Mouse (Mus musculus) gastrocnemius, postnatal 25 days (tissue): Measurements from ENCODE around the gene Ntn4. TPM values are rescaled to one million over a fixed set of nuclear protein-coding genes. Genes with fewer than 3 reads are reported as not detected.
A peak's percentile ranks its signal among the peaks of the same experiment; 100 is the strongest.

Source experiments
- DNase-seq: peaks from one replicate; pipeline ENCODE4 v3.0.0; 2022
- long read RNA-seq, 2 experiments: library from polyadenylated mRNA; stranded (forward); transcript quantifications; one replicate each; pipeline ENCODE4 v2.0.0; 2021
- total RNA-seq, 2 experiments: library from RNA; stranded (reverse); gene quantifications; 1 replicate in 1 of 2; 2 replicates in 1 of 2; pipeline ENCODE4 v1.2.3; 2021

Ntn4 gene
- 1 to 10 TPM; 8.1 to 8.9 TPM for total RNA-seq
- long read RNA-seq, experiment 1, partial matches to known transcripts: 0 of 7 reads
- long read RNA-seq, experiment 1, other reads (novel, unspliced or antisense): 3 of 7 reads
- long read RNA-seq, experiment 2, transcript Ntn4-201 (10 exons, 3,646 nt): major isoform, 13 of 14 reads
- long read RNA-seq, experiment 2, partial matches to known transcripts: 1 of 14 reads
- long read RNA-seq, experiment 2, other reads (novel, unspliced or antisense): 0 of 14 reads

DNA sequence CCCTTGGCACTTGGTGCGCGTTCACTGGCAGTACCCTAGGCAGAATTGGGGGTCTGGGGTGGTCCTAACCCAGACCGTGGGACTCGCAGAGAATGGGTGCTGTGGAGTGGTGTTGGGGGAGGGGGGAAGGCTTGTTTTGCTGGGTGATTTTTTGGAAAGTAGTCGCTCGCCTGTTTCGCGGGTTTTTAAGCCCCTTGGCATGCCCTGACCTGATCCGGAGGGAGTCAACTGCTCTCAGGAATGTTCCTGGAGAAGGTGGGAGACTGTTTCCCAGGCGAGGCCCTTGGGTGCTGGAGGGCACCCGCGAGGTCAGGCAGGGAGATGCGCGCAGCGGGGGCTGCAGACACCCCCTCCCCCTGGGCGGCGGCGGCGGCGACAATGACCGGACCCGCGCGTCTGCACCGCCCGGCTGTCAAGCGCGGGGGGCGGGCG lies at the start of gene Ntn4:
Ntn4 (plus strand) TSS at position 161 of the 432 bp plus-strand sequence.
- DNase-seq: no peak

DNA sequence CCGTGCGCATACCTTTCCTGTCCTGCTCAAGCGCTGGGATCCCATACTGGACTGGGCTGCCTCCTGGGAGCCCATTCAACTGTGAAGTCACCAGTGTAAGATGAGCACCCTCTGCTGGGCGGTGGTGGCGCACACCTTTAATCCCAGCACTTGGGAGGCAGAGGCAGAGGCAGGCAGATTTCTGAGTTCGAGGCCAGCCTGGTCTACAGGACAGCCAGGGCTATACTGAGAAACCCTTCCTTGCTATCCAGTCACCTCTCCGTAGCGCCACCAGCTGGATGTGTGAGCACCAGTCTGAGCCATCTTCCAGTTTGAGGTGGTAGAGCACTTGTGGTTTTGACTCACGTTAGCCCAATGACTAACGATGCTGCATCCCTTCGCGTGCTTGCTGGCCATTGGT lies 48.0 kb upstream of the Ntn4 start:
- DNase-seq: no peak

DNA sequence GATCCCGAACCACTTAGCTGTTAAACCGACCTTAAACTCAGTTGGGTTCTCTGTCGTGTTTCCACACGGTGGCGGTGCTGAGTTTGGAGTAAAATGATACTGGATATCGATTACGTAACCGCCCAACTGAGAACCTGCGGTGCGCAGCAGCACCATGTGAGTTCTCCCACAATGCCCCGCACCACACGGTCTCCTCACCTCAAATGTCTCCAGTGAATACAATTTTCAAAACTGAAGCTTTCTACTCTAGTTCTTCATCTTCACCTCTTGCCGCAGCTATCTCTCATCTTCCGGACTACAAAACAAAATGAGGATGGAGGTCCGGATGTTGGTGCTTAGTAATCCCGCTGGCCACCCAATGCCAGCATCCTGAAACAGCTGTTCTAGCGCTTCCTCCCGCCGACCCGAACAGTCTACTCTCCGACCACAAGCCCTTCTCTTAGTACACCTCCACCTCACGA lies 46.4 kb upstream of the Ntn4 start:
- peak; percentile 68 for DNase-seq

- no peak for DNase-seq
These were observed 44.6 kb upstream of the Ntn4 start for GRCm38 (mm10) chr10:93595831-93596230.

DNA sequence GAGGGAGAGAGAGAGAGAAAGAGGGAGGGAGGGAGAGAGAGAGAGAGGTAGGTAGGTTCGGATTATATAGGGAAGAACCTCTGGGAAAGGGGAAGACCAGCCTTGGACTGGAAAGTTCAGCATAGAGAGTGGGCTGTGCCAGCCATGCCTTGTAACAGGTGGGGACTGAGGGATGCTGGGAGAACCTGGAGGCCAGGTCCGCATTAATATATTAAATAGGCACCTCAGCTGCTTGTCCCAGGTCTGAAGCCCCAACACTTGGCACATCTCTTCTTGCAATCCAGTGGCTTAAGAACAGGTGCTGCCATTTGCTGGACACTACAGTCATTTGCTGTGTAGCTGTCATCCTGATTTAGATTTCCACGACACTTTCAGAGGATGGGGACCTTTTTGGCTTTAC lies 43.8 kb upstream of the Ntn4 start:
- DNase-seq: no peak

DNA sequence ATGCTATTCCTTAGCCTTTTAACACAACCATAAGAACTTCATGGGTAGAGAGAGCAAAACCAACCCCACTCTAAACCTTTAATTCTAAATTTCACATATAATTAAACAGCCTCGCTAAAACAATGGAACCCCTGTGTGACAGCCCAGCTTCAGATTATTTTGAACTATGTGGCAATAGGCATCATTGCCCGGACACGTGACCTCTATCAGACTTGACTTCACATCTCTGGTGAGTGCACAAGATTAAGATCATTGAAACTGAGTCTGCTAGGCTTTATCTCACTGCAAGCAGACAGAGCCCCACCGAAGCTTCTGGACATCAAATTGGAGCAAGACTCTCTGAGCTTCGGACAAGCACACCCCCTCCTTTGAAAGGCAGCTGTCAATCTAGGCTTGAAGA lies 38.2 kb upstream of the Ntn4 start:
- no peak for DNase-seq

DNA sequence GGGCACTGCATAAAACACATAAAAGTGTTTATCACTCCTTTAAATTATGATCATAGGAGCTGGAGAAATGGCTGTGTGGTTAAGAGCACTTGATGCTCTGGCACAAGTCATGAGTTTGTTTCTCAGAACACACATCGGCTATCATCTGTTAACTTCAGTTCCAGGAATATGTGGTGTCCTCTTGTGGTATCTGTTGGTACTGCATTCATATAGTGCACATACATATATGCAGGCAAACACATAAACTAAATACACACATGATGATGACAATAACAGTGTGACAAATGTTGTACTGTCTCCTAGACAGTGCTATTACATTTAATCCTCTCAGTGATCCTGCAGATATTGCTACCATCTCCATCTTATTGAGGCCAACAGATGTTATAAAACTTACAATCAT lies 37.2 kb upstream of the Ntn4 start:
- DNase-seq: no peak

GRCm38 (mm10) chr10:93606326-93606725 lies 34.2 kb upstream of the Ntn4 start:
- DNase-seq: no peak

DNA sequence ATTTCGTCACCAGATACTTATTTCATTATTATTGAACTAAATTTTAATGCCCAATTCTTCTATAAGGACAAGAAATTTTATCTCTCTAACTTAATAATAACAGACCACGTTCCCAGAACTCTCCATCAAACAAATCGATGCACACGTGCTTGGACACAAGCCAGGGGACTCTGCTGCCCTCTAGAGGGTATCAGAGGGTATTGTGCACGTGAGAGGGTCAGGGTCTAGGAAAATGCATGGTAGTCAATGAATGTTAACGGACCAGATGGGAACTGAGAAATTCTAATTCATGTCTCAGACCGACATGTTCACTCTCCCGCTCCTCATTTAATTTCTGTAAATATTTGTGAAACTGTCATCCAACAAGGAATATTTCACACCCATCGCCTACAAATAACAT lies 32.4 kb upstream of the Ntn4 start:
- DNase-seq: no peak

DNA sequence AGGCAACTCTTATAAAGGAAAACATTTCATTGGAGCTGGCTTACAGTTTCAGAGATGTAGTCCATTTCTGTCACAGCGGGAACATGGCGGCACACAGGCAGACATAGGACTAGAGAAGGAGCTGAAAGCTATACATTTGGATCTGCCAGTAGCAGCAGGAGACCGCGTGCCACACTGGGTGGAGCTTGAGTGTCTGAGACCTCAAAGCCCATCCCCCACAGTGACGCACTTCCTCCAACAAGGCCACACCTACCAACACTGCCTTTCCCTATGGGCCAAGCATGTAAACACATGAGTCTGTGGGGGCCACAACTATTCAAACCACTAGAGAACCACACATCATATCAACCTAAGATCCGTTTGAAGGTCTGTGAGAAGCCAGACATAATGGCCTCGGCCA lies 31.2 kb upstream of the Ntn4 start:
- DNase-seq: no peak

DNA sequence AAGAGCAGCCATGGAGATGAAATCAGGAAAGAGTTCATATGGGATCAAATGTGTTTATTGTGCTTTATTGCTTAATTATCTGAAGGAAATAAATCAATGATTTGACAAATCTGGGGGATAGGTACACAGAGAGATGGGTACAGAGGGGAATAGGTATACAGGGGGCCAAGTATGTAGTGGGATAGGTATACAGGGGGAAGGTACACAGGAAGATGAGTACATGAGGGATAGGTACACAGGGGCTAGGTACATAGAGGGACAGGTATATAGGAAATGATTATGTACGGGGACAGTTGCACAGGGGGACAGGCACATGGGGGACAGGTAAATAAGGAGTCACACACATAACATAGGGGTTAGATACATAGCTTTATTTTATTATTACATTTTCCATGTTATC lies 29.6 kb upstream of the Ntn4 start:
- no peak for DNase-seq

GRCm38 (mm10) chr10:93611419-93612007 lies 29.0 kb upstream of the Ntn4 start:
- DNase-seq: no peak

- DNase-seq: no peak
These were observed 25.6 kb upstream of the Ntn4 start for GRCm38 (mm10) chr10:93614850-93615249.

- DNase-seq: peak; percentile 28
These were observed 19.9 kb upstream of the Ntn4 start for GRCm38 (mm10) chr10:93620438-93621179.

GRCm38 (mm10) chr10:93623725-93624124 lies 16.8 kb upstream of the Ntn4 start:
- no peak for DNase-seq

- DNase-seq: no peak
These were observed 16.3 kb upstream of the Ntn4 start for GRCm38 (mm10) chr10:93624151-93624550.

GRCm38 (mm10) chr10:93630310-93630709 lies 10.2 kb upstream of the Ntn4 start:
- DNase-seq: no peak

DNA sequence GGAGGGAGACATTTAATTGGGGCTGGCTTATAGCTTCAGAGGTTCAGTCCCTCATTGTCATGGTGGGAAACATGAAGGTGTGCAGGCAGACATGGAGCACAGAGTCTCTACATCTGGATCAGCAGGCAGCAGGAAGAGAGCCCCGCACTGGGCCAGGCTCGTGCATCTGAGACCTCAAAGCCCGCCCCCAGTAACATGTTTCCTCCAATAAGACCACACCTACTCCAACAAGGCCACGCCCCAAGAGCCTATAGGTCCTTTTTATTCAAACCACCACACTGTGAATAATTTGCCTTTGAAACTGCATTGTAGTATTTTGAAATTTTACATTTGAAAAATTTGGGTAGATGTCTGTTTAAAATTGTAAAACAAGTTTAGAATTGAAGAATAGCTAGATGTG lies 8.4 kb upstream of the Ntn4 start:
- DNase-seq: no peak

GRCm38 (mm10) chr10:93633563-93633962 lies 6.9 kb upstream of the Ntn4 start:
- DNase-seq: no peak

- DNase-seq: no peak
These were observed 6.5 kb upstream of the Ntn4 start for GRCm38 (mm10) chr10:93633971-93634370.

- DNase-seq: no peak
These were observed 4.5 kb upstream of the Ntn4 start for GRCm38 (mm10) chr10:93635941-93636340.

DNA sequence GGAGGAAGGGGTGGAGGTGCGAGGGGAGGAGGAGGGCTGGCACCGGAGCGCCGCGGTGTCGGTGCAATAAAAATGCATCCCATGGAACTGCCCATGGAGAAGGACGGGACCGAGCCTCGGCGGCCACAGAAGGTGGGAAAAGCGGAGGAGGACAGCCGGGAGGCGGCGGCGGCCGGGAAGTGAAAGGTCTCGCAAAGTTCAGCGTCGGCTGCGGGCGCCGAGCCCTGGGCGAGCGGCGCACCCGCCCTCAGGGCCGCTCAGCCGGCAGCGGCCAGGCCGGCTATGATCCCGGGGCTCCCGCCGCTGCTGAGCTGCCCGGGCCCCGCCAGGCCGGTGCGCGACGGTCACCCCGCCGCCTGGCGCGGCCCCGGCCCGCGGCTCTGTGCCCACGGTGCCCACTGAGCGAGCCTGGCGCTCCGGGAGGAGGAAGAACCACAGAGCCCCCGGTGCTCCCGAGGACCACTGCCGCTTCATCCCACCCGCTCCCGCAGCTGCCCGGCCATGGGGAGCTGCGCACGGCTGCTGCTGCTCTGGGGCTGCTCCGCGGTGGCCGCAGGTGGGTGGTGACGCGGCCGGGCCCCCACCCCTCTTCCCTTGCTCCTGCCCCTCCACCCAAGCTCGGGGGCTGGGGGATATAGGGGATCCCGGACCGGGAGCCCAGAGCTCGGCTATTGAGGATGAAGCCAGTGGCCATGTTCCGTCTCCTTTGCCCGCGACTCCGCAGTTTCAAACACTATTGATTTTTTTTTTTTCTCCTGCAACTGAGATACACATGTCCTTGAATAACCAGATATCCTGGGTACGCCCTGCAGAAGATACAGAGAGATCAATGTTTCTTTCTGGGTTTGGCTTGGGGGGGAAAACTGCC lies 706 bp downstream of the Ntn4 start:
- peak; percentile 27 for DNase-seq
